Mouse (Mus musculus): Measurements from ENCODE around the gene Pygo2. TPM values are rescaled to one million over a fixed set of nuclear protein-coding genes. Genes with fewer than 3 reads are reported as not detected.
"Not testable (repeated sequence)": the region's sequence is repeated elsewhere in the genome, so short reads cannot be mapped to it uniquely, and the experiment has no call there.

Gene Pygo2
- total RNA-seq, 2 experiments from 2014 or later: 34.2 to 36.9 TPM

DNA sequence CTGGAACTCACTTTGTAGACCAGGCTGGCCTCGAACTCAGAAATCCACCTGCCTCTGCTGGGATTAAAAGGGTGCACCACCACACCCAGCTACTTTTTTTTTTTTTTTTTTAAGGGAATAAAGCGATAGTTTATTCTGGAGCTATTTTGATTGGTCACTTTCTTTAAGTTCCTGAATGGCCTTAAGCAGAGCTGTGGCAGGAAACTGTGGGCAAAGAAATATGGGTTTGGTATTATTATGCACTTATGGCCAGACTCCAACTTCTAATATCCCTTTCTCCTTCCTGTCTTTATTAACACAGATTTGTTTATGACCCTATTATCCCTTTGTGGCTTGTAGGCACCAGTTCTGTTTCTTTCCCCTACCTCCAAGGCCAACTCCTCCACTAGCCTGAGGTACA is 9.6 kb upstream of the Pygo2 start:
- DNase-seq: no peak

DNA sequence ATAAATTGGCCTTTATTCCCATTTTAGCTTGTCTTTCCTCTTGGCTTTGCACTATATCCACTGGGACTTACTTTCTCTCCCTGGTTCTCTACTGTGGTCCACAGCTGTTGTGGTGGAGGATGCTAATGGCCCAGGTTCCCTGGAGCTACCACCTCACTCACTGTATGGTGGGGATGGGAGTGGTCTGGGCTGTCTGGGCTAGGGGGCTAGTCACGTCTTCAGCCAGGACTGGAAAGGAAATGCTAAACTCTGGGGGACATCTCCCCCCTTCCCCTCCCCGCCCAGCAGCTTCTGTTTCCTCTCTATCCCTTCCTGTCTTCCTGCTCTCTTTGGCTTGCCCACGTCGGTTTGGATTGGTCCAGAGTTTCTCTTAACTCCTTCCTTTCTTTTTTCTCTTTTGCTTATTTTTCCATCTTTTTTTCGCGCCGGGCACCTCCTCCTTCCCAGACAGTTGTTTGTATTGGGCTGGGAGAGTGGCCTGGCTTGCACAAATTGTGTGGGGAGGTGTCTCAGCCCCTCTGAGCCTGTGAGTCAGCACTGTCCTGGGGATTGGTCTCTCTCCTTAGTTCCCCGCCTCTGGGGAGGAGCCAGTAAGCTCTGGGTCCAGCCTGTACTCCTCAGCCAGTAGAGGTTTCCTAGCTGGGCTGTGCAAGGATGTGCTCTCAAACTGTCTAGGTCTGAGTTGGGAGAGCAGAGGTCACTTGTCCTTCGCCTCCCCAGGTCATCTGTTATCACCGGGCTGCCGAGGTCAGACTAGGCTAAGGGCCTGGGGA is 8.8 kb upstream of the Pygo2 start:
- DNase-seq: peak; percentile 87

DNA sequence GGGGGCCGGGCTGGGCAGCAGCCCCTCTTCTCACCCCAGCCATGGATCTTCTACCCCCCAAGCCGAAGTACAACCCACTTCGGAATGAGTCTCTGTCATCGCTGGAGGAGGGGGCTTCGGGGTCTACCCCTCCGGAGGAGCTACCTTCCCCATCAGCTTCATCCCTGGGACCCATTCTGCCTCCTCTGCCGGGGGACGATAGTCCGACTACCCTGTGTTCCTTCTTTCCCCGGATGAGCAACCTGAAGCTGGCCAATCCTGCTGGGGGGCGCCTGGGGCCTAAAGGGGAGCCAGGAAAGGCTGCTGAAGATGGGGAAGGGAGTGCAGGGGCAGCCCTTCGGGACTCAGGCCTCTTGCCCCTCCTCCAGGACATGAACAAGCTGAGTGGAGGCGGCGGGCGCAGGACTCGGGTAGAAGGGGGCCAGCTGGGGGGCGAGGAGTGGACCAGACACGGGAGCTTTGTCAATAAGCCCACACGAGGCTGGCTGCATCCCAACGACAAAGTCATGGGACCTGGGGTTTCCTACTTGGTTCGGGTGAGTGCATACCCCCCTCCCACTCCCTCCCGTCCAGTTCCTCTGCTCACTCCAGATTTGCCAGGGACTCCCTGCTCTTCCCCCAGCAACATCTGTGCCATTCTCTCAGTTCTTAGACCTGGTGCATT is 8.1 kb upstream of the Pygo2 start:
- peak; percentile 24 for DNase-seq

DNA sequence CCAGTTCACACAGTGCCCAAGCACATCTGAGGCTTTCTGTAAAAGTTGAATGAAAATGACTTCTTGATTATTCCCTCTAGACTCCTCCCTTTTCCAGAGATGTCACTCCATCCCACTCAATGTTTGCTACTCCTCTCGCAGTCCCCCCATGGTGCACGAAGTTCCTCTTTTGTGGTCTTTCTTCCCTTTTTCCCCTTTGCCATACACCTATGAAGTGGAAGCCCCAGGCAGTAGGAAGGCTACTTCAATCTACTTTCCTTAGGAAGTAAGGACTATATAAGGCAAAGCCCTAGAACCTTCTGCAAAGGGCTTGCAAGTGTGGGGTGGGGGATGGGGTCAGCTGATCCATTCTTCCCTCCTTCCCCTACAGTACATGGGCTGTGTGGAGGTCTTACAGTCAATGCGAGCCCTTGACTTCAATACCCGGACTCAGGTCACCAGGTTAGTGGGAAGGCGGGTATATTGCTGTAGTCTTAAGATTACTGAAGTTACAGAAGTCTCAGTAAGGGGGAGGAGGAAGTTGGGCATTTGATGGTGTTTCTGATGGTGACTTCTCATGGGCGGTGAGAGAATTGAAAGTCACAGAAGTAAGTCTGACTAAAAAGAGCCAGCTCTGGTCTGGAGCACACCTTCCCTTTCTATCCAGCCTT is 7.3 kb upstream of the Pygo2 start:
- DNase-seq: no peak

DNA sequence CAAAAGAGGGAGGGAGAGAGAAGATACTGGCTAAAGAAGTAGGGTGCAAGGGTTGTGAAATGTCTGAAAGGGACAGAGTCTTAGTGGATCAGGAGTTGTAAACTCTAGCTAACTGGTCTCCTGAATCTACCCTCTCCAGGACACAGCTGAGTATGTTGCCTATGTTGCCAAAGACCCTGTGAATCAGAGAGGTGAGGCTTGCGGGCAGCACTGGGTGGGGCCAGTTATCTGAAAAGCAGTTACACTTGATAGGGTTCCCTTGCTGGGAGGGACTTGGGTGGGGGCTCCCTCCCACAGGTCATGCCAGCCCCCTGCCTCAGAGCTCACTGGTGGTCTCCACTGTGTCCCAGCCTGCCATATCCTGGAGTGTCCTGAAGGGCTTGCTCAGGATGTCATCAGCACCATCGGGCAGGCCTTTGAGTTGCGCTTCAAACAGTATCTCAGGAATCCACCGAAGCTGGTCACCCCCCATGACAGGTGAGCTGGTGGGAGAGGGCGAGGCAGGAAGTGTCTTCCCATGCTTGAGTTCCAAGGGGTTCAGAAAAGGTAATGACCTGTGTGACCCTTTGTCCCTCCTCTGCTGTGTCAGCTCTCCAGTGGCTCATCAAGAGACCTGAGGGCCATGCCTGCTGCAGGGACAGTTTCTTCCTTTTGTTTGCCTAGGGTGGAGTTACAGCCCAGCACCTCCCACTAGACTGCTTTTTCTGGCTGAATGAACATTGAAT is 5.4 kb upstream of the Pygo2 start:
- DNase-seq: no peak

DNA sequence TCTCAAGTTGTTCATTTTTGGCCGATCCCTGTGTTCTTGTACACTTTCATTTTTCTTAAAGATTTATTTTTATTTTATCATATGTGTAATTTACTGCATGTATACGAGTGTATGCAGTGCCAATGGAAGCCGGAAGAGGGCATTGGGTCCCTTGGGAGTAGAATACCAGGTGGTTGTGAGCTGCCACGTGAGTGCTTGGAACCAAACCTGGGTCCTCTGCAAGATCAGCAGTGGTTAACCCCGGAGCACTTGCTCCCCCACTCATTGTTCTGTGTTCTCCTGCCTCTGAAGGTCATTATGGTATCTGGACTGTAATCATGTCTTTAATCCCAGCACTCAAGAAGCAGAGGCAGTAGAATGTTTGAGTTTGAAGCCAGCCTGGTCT is 4.9 kb upstream of the Pygo2 start:
- DNase-seq: no peak

DNA sequence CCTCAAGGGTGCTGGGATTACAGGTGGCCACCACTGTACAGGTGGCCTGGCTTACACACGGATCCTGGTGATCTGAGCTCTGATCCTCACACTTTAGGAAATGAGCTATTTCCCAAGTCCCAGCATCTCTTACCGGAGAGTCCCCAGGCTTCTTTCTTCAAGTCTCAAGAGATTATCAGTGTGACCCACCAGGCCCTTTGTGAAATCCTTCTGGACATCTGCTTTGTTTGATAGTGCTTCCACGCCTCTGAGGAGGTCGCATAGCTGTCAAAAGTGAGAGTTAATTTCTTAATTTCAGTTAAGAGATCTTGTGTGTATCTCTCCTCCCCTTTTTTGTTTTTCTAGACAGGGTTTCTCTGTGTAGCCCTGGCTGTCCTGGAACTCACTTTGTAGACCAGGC is 4.1 kb upstream of the Pygo2 start:
- DNase-seq: no peak

DNA sequence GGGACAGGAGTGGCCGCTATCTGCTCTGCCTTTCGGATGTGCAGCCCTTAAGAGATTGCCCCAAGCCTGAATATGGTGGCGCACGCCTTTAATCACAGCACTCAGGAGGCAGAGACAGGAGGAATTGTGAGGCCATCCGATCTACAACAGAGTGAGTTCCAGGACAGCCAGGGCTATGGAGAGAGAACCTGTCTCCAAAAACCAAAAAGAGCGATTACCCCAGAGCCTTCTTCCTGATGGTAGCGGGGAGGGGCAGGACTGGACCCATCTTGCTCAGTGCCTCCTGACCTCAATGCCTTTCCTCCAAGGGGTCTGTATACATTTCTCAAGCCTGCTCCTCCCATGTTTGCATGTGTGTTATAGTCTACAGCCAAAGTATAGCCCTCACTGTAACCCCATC is 993 bp upstream of the Pygo2 start:
- DNase-seq: not testable (repeated sequence)

DNA sequence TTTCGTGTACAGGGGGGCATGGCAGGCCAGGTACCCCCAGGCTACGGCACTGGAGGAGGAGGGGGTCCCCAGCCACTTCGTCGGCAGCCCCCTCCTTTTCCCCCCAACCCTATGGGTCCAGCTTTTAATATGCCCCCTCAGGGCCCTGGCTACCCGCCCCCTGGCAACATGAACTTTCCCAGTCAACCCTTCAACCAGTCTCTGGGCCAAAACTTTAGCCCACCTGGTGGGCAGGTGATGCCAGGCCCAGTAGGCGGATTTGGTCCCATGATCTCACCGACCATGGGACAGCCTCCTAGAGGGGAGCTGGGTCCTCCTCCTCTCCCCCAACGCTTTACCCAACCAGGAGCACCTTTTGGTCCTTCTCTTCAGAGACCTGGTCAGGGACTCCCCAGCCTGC is 2.6 kb downstream of the Pygo2 start:
- no peak for DNase-seq

DNA sequence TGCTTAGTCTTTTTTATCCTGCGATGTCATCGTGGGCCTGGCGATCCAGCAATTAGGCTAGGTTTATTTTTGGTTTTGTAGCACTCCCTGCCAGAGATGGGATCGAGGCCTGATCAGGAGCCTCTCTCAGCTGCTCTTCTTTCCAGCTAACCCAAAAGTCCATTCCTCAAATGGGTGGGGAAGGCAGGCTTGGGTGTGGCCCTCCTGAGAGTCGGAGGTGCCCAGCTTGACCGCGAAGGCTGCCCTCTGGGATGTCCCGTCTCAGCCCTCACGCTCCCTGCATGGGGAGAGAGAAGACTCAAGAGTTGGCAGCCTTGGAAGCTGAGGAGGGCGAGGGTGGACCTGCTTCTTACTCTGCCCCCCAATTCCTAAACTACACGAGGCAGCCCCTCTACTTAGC is 4.5 kb downstream of the Pygo2 start:
- no peak for DNase-seq

DNA sequence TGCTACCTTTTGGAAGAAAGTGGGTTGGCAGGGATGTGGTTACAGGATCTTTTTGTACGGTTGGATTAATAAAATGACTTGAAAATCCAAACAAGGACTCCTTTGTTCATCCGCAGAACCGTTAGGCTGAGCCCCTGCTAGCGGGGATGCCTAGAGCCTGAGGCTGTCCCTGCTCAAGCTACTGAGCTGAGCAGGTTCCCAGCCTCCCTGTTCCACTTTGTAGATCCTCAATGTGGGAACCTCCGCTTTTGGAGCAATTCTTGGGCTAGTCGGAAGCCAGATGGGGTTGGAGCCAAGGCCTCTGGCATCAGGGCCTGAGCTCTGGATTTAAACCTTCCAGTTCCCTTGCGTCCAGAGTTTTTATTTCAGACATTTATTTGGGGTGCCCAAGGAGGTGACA is 5.0 kb downstream of the Pygo2 start:
- DNase-seq: no peak

DNA sequence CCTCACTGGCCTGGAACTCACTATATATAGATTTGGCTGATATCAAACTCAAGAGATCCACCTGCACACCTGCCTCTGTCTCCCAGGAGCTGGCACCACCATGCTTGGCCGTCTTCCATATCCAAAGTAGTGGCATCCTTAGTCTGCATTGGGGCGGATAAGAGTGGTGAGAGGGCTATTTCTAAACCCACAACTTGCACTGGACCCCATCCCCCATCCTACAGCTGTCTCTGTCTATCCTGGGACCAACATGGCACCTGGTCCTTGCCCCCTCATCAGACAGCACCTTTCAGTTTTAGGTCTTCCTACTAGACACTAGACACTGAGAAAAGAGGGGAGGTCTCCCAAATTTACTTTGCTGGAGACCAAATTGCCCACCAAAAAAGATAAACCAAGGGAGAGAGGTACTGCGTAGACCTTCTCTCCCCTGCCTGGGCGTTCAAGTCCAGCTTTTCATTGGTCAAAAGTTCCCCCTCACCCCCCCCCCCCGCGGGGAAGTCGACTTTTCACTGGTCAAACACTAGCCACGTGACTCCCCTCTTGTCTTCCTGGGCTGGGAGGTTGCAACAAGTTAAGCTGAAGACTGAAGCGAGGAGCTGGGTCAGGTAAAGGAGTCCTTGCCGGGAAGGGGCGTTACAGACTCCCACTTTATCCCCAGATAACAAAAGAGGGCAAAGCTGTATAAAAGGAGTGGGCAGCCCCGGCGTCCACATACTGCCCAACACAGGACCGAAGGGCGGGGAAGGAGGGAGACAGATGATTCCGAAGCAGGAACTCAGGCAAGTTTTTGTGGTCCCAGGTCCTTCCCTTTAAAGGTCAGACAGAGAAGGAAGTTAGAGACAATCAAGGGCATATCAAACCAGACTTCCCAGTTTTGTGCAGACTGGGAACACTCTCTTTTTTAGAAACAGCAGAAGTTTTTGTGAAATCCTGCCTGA is 6.4 kb downstream of the Pygo2 start, which contains the start of gene Pbxip1:
Pbxip1 (plus strand) TSS at position 531 of the 938 bp plus-strand sequence.
- peak; percentile 79 for DNase-seq

DNA sequence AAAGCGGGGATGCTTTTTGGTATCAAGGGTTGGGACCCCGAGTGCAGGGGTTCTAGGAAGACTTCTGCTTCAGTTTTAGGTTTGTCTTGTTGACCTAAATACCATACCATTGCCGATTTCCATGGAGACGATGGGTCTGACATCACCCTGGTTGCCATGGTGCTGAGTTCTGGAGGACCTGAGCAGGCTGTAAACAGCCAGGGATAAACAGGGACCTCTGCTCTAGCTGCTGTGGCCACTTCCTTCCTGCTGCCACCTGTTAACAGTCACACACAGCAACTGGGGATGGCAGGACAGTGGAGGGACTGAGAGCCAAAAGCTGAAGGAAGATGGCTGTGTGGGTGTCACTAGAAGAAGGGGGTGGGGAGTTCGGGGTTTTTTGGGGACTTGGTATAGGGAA is 7.3 kb downstream of the Pygo2 start:
- DNase-seq: peak; percentile 40

DNA sequence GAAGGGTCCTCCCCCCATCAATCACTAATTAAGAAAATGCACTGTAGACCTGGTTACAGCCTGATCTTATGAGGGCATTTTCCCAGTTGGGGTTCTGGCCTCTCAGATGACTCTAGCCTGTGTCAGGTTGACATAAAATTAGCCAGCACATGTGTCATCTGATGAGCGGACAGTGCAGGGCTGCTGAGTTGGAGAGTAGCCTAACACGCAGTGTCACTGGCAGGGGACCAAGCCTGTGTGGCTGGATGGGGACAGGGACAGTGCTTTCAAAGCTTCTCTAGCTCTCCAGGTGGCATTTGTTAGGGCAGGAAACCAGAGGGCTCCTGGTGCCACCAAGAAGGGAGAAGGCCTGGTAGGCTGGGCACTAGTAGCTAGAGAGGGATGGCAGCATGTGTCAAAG is 10.7 kb downstream of the Pygo2 start:
- DNase-seq: peak; percentile 64

DNA sequence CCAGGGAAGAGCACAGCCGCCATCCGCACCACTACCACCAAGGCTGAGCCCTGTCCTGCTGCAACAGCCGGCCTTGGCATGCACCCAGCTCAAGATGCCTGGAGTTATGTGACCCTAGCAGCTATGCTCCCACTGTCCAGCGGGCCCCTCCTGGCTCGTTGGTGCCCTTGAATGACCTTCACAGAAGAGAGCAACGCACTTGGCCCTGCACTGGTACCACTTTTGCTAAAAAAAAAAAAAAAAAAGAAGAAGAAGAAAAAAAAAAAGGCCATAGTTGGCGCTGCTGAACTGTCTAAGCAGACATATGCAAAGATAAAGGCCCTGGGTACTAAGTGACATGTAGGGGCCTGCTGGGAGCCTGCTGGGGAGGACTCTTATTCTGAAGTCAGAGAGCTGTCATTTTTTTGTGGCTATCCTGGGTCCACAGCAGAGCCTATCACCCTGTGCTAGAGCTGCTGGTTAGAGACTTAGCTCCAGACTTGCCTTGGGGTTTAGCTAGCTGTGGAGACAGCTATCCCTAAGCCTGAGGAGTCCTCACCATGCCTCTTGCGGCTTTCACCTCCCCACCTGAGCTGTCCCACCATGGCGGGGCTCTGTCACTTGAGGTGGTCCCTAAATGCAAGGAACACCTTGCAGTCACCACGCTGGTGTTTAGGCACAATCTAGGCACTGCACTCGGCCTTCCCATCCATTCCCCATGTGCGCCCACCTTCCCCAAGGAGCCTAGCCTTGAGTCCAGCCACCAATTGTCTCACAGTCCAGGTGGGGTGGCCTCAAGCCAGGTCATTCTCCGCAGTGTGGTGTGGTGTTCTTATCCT is 18.9 kb downstream of the Pygo2 start:
- DNase-seq: peak; percentile 83

DNA sequence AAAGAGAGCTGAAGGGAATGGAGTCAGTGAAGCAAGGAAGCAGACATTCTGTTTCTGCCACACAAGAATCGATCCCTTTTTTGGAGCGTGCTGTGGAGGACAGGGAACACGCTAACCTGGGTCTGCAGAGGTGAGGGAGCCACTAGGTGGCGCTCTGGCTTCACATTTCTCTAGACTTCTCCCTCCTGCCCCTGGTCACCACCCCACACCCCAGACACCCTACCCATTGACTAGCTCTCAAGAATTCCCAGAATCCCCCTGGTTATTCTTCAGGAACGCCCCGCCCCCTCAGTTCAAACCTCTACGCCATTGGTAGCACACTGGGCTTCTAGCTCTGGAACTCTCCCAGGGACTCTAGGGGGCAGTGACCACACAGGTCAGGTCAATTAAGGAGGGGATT is 19.5 kb downstream of the Pygo2 start:
- peak; percentile 81 for DNase-seq

DNA sequence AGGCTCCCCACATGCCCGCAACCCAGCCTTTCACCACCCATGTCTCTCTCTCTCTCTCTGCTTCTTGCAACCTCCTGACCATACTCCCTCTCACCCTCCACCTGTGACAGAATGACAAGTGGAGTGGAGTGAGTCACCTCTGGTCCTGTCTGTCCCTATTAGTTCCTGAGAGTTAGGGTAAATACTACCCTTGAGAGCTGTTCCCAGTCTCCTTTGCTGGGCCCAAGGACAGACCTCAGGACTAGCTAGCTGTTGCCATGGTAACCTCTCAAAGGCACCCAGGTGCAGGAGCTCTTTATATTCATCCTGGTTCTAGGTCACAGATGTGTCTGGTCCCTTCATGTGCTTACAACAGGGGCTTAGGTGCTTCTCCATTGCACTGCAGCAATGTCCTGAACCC is 21.9 kb downstream of the Pygo2 start:
- DNase-seq: no peak

DNA sequence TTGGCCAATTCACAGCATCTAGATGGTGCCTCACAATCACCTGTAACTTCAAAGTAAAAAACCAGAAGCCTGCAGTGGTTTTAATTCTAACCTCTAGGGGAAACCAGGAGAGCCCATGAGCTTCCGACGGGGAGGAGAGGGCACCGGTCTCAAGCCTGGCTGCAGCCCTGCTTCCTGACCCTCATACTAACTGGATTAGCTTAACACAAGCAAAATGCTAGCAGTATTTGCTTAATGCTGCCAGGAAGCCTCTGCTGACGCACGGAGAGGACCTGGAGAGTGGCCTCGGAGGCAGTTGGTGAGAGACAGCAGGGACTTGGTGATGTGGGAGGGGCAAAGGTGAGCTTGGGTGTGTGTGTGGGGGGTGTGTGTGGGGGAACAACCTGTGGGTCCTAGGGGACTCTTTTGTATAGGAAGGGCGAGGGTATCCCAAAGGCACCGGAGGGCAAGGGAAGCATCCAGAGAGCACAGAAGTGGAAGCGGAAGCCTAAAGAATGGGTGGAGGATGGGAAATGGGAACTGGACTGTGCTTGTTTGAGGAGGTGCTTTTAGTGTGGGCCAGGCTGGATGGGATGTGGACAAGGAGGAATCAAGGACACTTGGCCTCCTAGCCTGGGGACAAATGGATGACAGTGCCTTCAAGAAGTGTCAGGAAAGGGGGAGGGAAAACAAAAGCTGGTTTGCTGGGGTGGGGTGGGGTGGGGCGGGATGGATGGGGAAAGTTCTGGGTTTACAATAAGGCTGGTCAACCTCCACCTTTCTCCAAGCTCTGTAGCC is 24.6 kb downstream of the Pygo2 start, which contains the start of gene Pmvk:
Pmvk (plus strand) TSS at position 141 of the 777 bp plus-strand sequence.
- no peak for DNase-seq

DNA sequence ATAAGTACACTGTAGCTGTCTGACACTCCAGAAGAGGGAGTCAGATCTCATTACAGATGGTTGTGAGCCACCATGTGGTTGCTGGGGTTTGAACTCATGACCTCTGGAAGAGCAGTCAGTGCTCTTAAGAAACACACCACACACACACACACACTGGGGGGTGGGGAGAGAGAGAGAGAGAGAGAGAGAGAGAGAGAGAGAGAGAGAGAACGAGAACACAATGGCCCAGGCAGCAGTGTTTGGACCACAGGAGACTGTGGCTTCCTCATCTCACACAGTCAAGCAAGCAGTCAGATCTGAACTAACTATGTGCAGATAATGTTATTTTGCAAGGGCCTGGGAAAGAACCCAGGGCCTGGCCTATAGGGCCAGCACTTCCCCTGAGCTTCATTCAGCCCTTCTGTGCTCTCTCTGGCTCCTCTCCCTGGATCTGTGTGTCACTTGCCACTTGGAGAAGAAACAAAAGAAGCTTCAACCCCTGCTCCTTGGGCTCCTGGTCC is 25.8 kb downstream of the Pygo2 start:
- no peak for DNase-seq

Measured in adrenal gland, postnatal 10 days (tissue).